Mouse (Mus musculus) inflammation-experienced regulatory T-cells (primary cell): Measurements from ENCODE around the gene Cnn3. TPM values are rescaled to one million over a fixed set of nuclear protein-coding genes. Genes with fewer than 3 reads are reported as not detected.

Experiments
- polyA plus RNA-seq, 2 experiments: library from polyadenylated mRNA; unstranded; fragments of 100-300 nt; shearing (Covaris generic); gene quantifications; one replicate each; pipeline ENCODE4 v1.2.1; 2017

The Cnn3 gene
- polyA plus RNA-seq: 10 to 100 TPM in 1 of 2 experiments, 1 to 10 TPM in 1; 9.3 to 21.4 TPM

GRCm38 (mm10) chr3:121425861-121426620, at the start of gene Cnn3:
TSS of gene Cnn3 (plus strand) at chr3:121426497.

Other genes starting within 250 kb of the Cnn3 start
- under 1 TPM; 0.41 to 0.60 TPM for gene Tmem56, start 143.4 kb upstream of the Cnn3 start, polyA plus RNA-seq
- 10 to 100 TPM; 17.6 to 21.4 TPM for gene Alg14, start 134.7 kb upstream of the Cnn3 start, polyA plus RNA-seq
- under 1 TPM; 0.10 to 0.65 TPM for gene Slc44a3, start 105.9 kb downstream of the Cnn3 start, polyA plus RNA-seq
- under 1 TPM in 1 of 2 experiments, not detected in 1; 0.23 TPM for gene 4930432M17Rik, start 244.3 kb downstream of the Cnn3 start, polyA plus RNA-seq